Mouse (Mus musculus): ENCODE data around the gene Ksr2.

GRCm38 (mm10) chr5:117651238-117651886 lies 237.6 kb downstream of the Ksr2 start:
- TF ChIP-seq EP300 (optimal IDR thresholded peaks at IDR 0.05) (no peak), CTCF (IDR thresholded peaks at IDR 0.05; ENCODE audit: low read depth) (no peak)
